Mouse (Mus musculus) ES-E14 (cell line): ENCODE results near the gene Per1. TPM values are rescaled to one million over a fixed set of nuclear protein-coding genes. Genes with fewer than 3 reads are reported as not detected.

Experiments
- DNase-seq: peaks from one replicate; pipeline ENCODE4 v3.0.0-alpha.2; 2013; ENCODE audit warnings: low read depth, low spot score
- H3K27ac ChIP-seq: 2 replicates; pipeline ENCODE4 v1.5.1; 2012; ENCODE audit warnings: low read depth, mild to moderate bottlenecking, low read length, moderate library complexity, mixed read lengths; ENCODE audit not compliant: poor library complexity, insufficient read depth, severe bottlenecking
- H3K36me3 ChIP-seq: 2 replicates; pipeline ENCODE4 v1.6.1; 2012; ENCODE audit warnings: mild to moderate bottlenecking, low read length, moderate library complexity, mixed read lengths; ENCODE audit not compliant: control insufficient read depth, poor library complexity, insufficient read depth, severe bottlenecking
- H3K4me1 ChIP-seq, 2 experiments: fragments of 150-350 bp in 1 of 2; sonication (generic) in 1 of 2; 2 replicates each; pipeline ENCODE4 v1.6.1; 2012; ENCODE audit warnings: low read length in 2 of 2, mild to moderate bottlenecking in 1 of 2, mixed read lengths in 1 of 2; ENCODE audit not compliant: control insufficient read depth in 2 of 2, insufficient read depth in 2 of 2, poor library complexity in 1 of 2
- H3K4me3 ChIP-seq, 2 experiments: fragments of 150-350 bp in 1 of 2; sonication (generic) in 1 of 2; 2 replicates each; pipeline ENCODE4 v1.5.1; 2012; ENCODE audit warnings: low read length in 2 of 2, low read depth in 1 of 2, mild to moderate bottlenecking in 1 of 2, mixed read lengths in 1 of 2; ENCODE audit not compliant: insufficient read depth in 1 of 2, poor library complexity in 1 of 2, severe bottlenecking in 1 of 2
- H3K9ac ChIP-seq: 2 replicates; pipeline ENCODE4 v1.6.1; 2012; ENCODE audit warnings: low read depth, mild to moderate bottlenecking, low read length, mixed read lengths; ENCODE audit not compliant: poor library complexity, insufficient read depth, severe bottlenecking
- H3K9me3 ChIP-seq: fragments of 150-350 bp; sonication (generic); 2 replicates; pipeline ENCODE4 v1.6.1; 2012; ENCODE audit warnings: low read depth, mild to moderate bottlenecking, low read length; ENCODE audit not compliant: control insufficient read depth, insufficient read depth
- CHD2 ChIP-seq: IDR thresholded peaks from 2 replicates; pipeline ENCODE4 v1.6.1; 2014; ENCODE audit warnings: mild to moderate bottlenecking, low read depth, low read length, inconsistent platforms
- HCFC1 ChIP-seq: IDR thresholded peaks from 2 replicates; pipeline ENCODE4 v1.6.1; 2012; ENCODE audit warnings: low read length, inconsistent platforms, borderline replicate concordance; ENCODE audit not compliant: insufficient read depth
- MAFK ChIP-seq: IDR thresholded peaks from 2 replicates; pipeline ENCODE4 v1.6.1; 2014; ENCODE audit warnings: mild to moderate bottlenecking, low read depth, low read length, inconsistent platforms; ENCODE audit not compliant: insufficient read depth
- ZC3H11A ChIP-seq: IDR thresholded peaks from 2 replicates; pipeline ENCODE4 v1.6.1; 2012; ENCODE audit warnings: low read depth, mild to moderate bottlenecking, inconsistent platforms, low read length, borderline replicate concordance
- ZNF384 ChIP-seq: IDR thresholded peaks from 2 replicates; pipeline ENCODE4 v1.6.1; 2012; ENCODE audit warnings: low read depth, low read length, inconsistent platforms
- in situ Hi-C, 2 experiments: fragments of 600-800 bp; cut with MboI; formaldehyde crosslinking; loops; one replicate each; pipeline ENCODE4 v1.15.1; 2025; ENCODE audit warnings: low sequenced_read_pairs in 2 of 2, inconsistent platforms in 1 of 2; ENCODE audit not compliant: unreplicated experiment in 2 of 2
- total RNA-seq: library from RNA; depleted of rRNA; stranded (reverse); fragments of 300-350 nt; gene quantifications from 2 replicates; pipeline ENCODE4 v1.2.3, GENCODE M21; 2012

Gene Per1
- total RNA-seq, 1 experiment, result 6.0 TPM

GRCm38 (mm10) chr11:69095511-69096231 lies 654 bp downstream of the Per1 start:
- in situ Hi-C loops, result no loop called here
- TF ChIP-seq HCFC1 (no peak), CHD2 (no peak), MAFK (no peak), ZNF384 (no peak), ZC3H11A (no peak)
- Histone ChIP-seq H3K4me1 (peaks cover 10 to 23% of the 10 kb centered on the region in 2 experiments; a peak in 3 of 4 replicates), H3K9ac (peak overlapping the region; percentile 70), H3K27ac (no peak overlapping the region), H3K36me3 (peaks cover 8% of the 10 kb centered on the region; the same call in 1 of the 2 replicates), H3K9me3 (no peaks in the 10 kb centered on the region), H3K4me3 (peak overlapping the region; percentile 73 to 85)
- DNase-seq, result no peak

GRCm38 (mm10) chr11:69096360-69096986 lies 1.5 kb downstream of the Per1 start:
- peak; percentile 70 for TF ChIP-seq ZNF384
- TF ChIP-seq ZC3H11A, result no peak
- no peak for TF ChIP-seq CHD2
- no peak for TF ChIP-seq MAFK
- peak overlapping the region; percentile 41 to 85 for H3K4me3 ChIP-seq
- peaks cover 10 to 20% of the 10 kb centered on the region in 2 experiments; a peak in 3 of 4 replicates for H3K4me1 ChIP-seq
- no peaks in the 10 kb centered on the region for H3K9me3 ChIP-seq
- H3K27ac ChIP-seq, result no peak overlapping the region
- in situ Hi-C loops, result no loop called here
- no peak for DNase-seq
- peaks cover 14% of the 10 kb centered on the region; the same call in 1 of the 2 replicates for H3K36me3 ChIP-seq
- H3K9ac ChIP-seq, result peak overlapping the region; percentile 36

- H3K4me1 ChIP-seq, result peaks cover 10 to 19% of the 10 kb centered on the region in 2 experiments; a peak in 3 of 4 replicates
- TF ChIP-seq ZC3H11A (no peak), HCFC1 (no peak), MAFK (no peak), ZNF384 (no peak), CHD2 (no peak)
- H3K4me3 ChIP-seq, result peak overlapping the region; percentile 41 to 51
- no peak for DNase-seq
- H3K9ac ChIP-seq, result peak overlapping the region; percentile 58
- H3K36me3 ChIP-seq, result peaks cover 20% of the 10 kb centered on the region
- no peak overlapping the region for H3K27ac ChIP-seq
- no peaks in the 10 kb centered on the region for H3K9me3 ChIP-seq
- in situ Hi-C loops, result no loop called here
Measured at GRCm38 (mm10) chr11:69096987-69097900, 2.2 kb downstream of the Per1 start.

GRCm38 (mm10) chr11:69098039-69098761 lies 3.2 kb downstream of the Per1 start:
- Histone ChIP-seq H3K9me3 (no peaks in the 10 kb centered on the region), H3K27ac (no peak overlapping the region), H3K36me3 (peaks cover 27% of the 10 kb centered on the region), H3K4me3 (peak overlapping the region in 1 of 2 experiments; percentile 81; a peak in 1 of 4 replicates), H3K9ac (no peak overlapping the region), H3K4me1 (peaks cover 10 to 16% of the 10 kb centered on the region in 2 experiments; a peak in 3 of 4 replicates)
- TF ChIP-seq HCFC1 (no peak), ZNF384 (no peak), CHD2 (no peak), ZC3H11A (no peak), MAFK (no peak)
- in situ Hi-C loops, result no loop called here
- no peak for DNase-seq
